Mouse (Mus musculus): ENCODE data around the gene Gabbr2. TPM values are rescaled to one million over a fixed set of nuclear protein-coding genes. Genes with fewer than 3 reads are reported as not detected.
A peak's percentile ranks its signal among the peaks of the same experiment; 100 is the strongest.

Gabbr2 gene
- polyA plus RNA-seq, 1 experiment from 2014 or later, result 0.54 TPM

DNA sequence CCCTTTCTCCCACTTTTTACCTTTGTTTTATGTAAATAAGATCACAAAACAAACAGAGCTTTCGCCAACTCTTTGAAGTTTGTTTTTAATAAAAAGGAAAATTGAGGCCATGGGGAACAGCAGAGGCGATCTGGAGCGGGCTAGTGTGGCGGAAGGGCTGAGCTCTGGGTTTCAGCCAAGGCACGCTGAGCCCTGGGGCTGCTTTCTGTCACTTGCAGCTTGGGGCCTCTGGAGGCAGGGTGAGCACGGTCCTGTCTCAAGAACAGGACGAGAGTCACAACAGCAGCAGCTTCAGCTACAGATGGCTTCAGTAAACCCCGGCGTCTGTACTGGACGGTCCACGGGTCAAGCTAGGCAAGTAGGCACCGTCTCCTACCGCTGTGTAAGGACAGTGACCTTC is 132.8 kb downstream of the Gabbr2 start:
- 38% methylated on average over 13 of the region's 13 CpGs for WGBS

DNA sequence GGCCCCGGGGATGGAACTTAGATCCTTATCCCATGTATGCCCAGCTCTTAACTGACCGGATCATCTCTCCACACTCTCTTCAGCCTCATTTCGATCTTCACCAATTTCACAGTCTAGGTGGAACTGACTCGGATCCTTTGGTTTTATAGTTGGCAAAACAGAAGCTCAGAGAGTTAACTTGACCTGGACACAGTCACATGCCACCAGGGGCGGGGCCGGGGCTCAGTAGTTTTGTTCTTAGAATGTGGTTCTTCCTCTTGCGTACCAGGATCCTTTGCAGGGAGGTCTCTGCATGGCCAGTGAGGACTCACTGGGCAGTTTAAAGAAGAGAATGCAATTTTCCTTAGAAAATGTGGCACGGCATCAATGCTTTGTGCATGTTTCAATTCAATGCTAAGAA is 135.5 kb downstream of the Gabbr2 start:
- ATAC-seq (ENCODE audit: low FRiP score) (no peak), DNase-seq (ENCODE audit: low spot score) (no peak)
- H3K27ac ChIP-seq (ENCODE audit: low read depth, low read length), result no peak overlapping the region

More for the DNA sequence above, 132.8 kb downstream of the Gabbr2 start:
- Histone ChIP-seq H3K4me1 (replicated peaks; ENCODE audit: control insufficient read depth, insufficient read depth, low read length) (no peaks in the 10 kb centered on the region), H3K36me3 (ENCODE audit: control insufficient read depth, insufficient read depth, low read length) (no peaks in the 10 kb centered on the region), H3K9ac (ENCODE audit: low read depth, low read length) (no peak overlapping the region), H3K27ac (ENCODE audit: low read depth, low read length) (no peak overlapping the region), H3K27me3 (ENCODE audit: control insufficient read depth, insufficient read depth, low read length) (no peaks in the 10 kb centered on the region), H3K4me2 (replicated peaks; ENCODE audit: low read depth, low read length) (no peak overlapping the region; the same call in 1 of the 2 replicates), H3K9me3 (ENCODE audit: control insufficient read depth, low read length) (no peaks in the 10 kb centered on the region), H3K4me3 (ENCODE audit: low read depth, low read length) (no peak overlapping the region)
- 0 out of 2 replicates have a peak, but pooled peaks have one; percentile 25 for ATAC-seq (ENCODE audit: low FRiP score)
- peak; percentile 44 for DNase-seq (ENCODE audit: low spot score)

DNA sequence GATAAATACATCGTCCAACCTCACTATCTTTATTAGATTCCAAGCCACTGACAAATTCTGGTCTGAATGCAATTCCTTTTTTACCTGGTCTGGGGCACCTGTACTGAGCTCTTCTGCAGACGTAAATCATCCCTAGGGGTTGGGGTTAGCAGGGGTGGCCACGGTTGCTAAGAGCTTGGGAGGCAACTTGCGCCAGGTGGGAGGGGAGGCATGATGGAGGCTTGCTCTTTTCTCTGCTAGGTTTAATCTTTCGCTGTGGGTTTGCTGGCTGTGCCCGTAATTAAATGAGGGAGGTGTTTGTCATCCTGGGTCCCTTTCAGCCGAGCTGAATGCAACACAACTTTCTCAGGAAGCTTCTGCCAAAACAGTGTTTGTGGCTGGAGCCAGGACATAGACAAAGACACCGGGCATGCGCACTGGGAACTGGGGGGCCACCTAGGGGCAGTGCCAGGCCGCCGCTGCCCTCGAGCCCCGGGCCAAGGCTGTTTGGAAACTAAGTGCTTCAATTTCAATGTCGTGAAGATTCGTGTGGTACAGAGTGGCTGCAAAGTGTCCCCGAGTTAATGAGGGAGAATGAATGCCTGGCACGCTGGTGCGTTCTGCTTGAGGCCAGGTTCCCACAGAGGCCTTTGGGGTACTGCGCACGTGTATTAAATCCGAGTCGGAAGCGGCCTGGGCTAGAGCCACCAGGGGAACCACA is 136.8 kb downstream of the Gabbr2 start:
- no peak overlapping the region for H3K9ac ChIP-seq (ENCODE audit: low read depth, low read length)
- H3K4me2 ChIP-seq (replicated peaks; ENCODE audit: low read depth, low read length), result no peak overlapping the region
- WGBS, result 71% methylated on average over 23 of the region's 23 CpGs
- DNase-seq (ENCODE audit: low spot score), result no peak
- no peaks in the 10 kb centered on the region for H3K9me3 ChIP-seq (ENCODE audit: control insufficient read depth, low read length)
- ATAC-seq (ENCODE audit: low FRiP score), result no peak
- no peaks in the 10 kb centered on the region for H3K36me3 ChIP-seq (ENCODE audit: control insufficient read depth, insufficient read depth, low read length)
- H3K27ac ChIP-seq (ENCODE audit: low read depth, low read length), result no peak overlapping the region
- no peaks in the 10 kb centered on the region for H3K4me1 ChIP-seq (replicated peaks; ENCODE audit: control insufficient read depth, insufficient read depth, low read length)
- H3K4me3 ChIP-seq (ENCODE audit: low read depth, low read length), result no peak overlapping the region
- H3K27me3 ChIP-seq (ENCODE audit: control insufficient read depth, insufficient read depth, low read length), result no peaks in the 10 kb centered on the region

More for the DNA sequence above, 135.5 kb downstream of the Gabbr2 start:
- Histone ChIP-seq H3K36me3 (ENCODE audit: control insufficient read depth, insufficient read depth, low read length) (no peaks in the 10 kb centered on the region), H3K4me1 (replicated peaks; ENCODE audit: control insufficient read depth, insufficient read depth, low read length) (no peaks in the 10 kb centered on the region), H3K4me2 (replicated peaks; ENCODE audit: low read depth, low read length) (no peak overlapping the region), H3K9ac (ENCODE audit: low read depth, low read length) (no peak overlapping the region), H3K4me3 (ENCODE audit: low read depth, low read length) (no peak overlapping the region), H3K27me3 (ENCODE audit: control insufficient read depth, insufficient read depth, low read length) (no peaks in the 10 kb centered on the region), H3K9me3 (ENCODE audit: control insufficient read depth, low read length) (no peaks in the 10 kb centered on the region)
- WGBS, result 90% methylated on average over 8 of the region's 8 CpGs

DNA sequence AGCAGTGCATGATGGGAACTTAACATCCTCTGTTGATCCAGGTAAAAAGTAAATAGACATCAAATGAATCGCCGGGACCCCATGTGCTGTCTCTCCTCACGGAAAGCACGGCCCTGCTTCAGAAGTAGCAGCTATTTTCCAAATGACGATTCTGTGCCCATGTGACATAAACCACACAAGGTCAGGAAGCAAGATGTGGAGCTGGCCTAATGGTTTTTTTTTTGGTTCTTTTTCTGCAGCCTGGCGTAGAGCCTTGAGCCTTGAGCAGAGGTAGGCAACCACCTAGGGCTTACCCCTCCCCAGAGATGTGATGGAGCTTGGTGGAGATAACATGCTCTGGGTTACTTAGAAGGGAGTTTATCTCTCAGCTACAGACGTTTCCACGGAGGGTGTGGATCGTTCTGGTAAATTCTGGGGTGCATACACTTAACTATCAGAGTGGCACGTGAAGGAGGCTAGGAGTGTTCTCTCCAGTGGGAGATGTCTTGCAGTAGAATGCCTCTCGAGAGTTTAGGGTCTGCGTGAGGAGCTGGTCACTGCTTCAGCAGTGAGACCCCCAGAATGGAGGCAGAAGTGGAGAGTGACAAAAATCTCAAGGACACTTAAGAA is 137.7 kb downstream of the Gabbr2 start:
- Histone ChIP-seq H3K27me3 (ENCODE audit: control insufficient read depth, insufficient read depth, low read length) (no peaks in the 10 kb centered on the region), H3K27ac (ENCODE audit: low read depth, low read length) (no peak overlapping the region), H3K9ac (ENCODE audit: low read depth, low read length) (no peak overlapping the region), H3K9me3 (ENCODE audit: control insufficient read depth, low read length) (no peaks in the 10 kb centered on the region), H3K4me3 (ENCODE audit: low read depth, low read length) (no peak overlapping the region), H3K4me1 (replicated peaks; ENCODE audit: control insufficient read depth, insufficient read depth, low read length) (no peaks in the 10 kb centered on the region), H3K36me3 (ENCODE audit: control insufficient read depth, insufficient read depth, low read length) (no peaks in the 10 kb centered on the region), H3K4me2 (replicated peaks; ENCODE audit: low read depth, low read length) (no peak overlapping the region)
- DNase-seq (ENCODE audit: low spot score), result no peak
- ATAC-seq (ENCODE audit: low FRiP score), result no peak
- 87% methylated on average over 12 of the region's 12 CpGs for WGBS

DNA sequence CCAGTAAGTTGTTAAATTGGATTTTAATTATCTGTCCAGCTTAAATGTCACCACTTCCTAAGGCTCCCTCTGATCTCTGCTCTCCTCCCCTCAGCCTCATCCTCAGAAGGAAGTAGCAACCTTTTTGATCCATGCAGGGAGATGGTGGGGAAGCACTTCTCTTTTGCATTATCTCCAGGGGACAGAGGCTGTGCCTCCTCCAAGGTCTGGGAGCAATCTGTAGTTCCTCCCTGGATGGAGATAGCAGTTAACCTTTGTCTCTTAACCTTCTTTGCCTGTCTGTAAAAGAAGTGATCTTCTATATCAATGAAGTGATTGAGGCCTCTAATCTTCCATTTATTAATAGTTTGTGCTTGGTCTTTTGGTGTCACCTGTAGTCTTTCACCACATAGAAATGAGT is 143.9 kb downstream of the Gabbr2 start:
- no peak overlapping the region for H3K9ac ChIP-seq (ENCODE audit: low read depth, low read length)
- no peaks in the 10 kb centered on the region for H3K27me3 ChIP-seq (ENCODE audit: control insufficient read depth, insufficient read depth, low read length)
- no peak overlapping the region for H3K4me2 ChIP-seq (replicated peaks; ENCODE audit: low read depth, low read length)
- H3K4me3 ChIP-seq (ENCODE audit: low read depth, low read length), result no peak overlapping the region
- DNase-seq (ENCODE audit: low spot score), result no peak
- H3K9me3 ChIP-seq (ENCODE audit: control insufficient read depth, low read length), result no peaks in the 10 kb centered on the region
- no peaks in the 10 kb centered on the region for H3K36me3 ChIP-seq (ENCODE audit: control insufficient read depth, insufficient read depth, low read length)
- H3K4me1 ChIP-seq (replicated peaks; ENCODE audit: control insufficient read depth, insufficient read depth, low read length), result no peaks in the 10 kb centered on the region
- no peak overlapping the region for H3K27ac ChIP-seq (ENCODE audit: low read depth, low read length)
- ATAC-seq (ENCODE audit: low FRiP score), result no peak

DNA sequence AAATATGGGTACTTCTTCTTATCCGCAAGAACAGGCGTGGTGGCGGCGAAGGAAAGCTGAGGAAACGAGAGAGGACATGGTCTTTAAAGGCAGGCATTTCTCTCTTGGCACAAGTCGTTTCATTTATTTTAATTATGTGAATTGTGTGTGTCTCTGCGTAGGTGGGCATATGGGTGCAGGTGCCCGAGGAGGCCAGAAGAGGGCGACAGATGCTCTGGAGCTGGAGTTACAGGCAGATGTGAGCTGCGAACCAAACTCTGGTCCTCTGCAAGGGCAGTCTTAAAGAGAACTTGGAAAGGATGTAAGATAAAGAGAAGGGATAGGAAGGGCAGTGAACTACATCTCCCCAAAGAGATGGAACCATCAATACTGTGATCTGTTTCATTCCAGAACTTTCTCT is 145.3 kb downstream of the Gabbr2 start:
- 95% methylated on average over 10 of the region's 10 CpGs for WGBS

DNA sequence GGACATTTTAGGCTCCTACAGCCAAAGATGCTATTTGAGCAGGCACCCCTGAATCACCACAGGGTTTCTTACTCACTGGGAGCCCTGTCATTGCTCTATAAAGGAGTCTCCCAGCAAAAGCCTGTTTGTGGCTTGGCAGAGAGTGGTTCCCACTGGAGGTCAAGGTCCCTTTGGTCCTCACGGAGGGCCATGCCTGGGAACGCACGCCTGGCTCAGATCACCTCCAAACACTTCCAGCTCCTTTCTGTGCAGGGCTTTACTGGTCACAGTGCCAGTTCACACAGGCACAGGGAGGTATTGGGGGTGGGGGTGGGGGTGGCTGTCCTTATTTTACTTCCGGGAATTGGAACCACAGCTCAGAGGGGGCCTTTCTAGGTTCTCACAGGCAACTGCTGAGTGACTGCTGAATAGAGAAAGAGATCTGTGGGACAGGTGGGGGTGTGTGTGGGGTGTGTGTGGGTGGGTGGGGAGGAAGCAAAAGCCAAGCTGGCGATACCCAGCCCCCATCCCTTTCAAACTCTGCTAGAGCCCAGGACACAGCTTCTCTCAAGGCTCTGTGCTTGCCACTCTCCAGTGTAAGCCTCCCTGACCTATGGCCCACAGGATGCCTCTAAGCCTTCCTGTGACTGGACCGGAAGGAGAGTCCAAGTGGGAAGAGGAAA is 146.6 kb downstream of the Gabbr2 start:
- no peak overlapping the region for H3K4me2 ChIP-seq (replicated peaks; ENCODE audit: low read depth, low read length)
- DNase-seq (ENCODE audit: low spot score) (no peak), ATAC-seq (ENCODE audit: low FRiP score) (no peak)
- H3K27me3 ChIP-seq (ENCODE audit: control insufficient read depth, insufficient read depth, low read length), result no peaks in the 10 kb centered on the region
- H3K9me3 ChIP-seq (ENCODE audit: control insufficient read depth, low read length), result no peaks in the 10 kb centered on the region
- no peak overlapping the region for H3K4me3 ChIP-seq (ENCODE audit: low read depth, low read length)
- no peaks in the 10 kb centered on the region for H3K36me3 ChIP-seq (ENCODE audit: control insufficient read depth, insufficient read depth, low read length)
- no peak overlapping the region for H3K9ac ChIP-seq (ENCODE audit: low read depth, low read length)
- 67% methylated on average over 6 of the region's 6 CpGs for WGBS
- H3K4me1 ChIP-seq (replicated peaks; ENCODE audit: control insufficient read depth, insufficient read depth, low read length), result no peaks in the 10 kb centered on the region
- no peak overlapping the region for H3K27ac ChIP-seq (ENCODE audit: low read depth, low read length)

More for the DNA sequence above, 145.3 kb downstream of the Gabbr2 start:
- no peaks in the 10 kb centered on the region for H3K27me3 ChIP-seq (ENCODE audit: control insufficient read depth, insufficient read depth, low read length)
- H3K9me3 ChIP-seq (ENCODE audit: control insufficient read depth, low read length), result no peaks in the 10 kb centered on the region
- no peak overlapping the region for H3K27ac ChIP-seq (ENCODE audit: low read depth, low read length)
- DNase-seq (ENCODE audit: low spot score) (no peak), ATAC-seq (ENCODE audit: low FRiP score) (no peak)
- H3K4me3 ChIP-seq (ENCODE audit: low read depth, low read length), result no peak overlapping the region
- no peaks in the 10 kb centered on the region for H3K36me3 ChIP-seq (ENCODE audit: control insufficient read depth, insufficient read depth, low read length)
- no peaks in the 10 kb centered on the region for H3K4me1 ChIP-seq (replicated peaks; ENCODE audit: control insufficient read depth, insufficient read depth, low read length)
- no peak overlapping the region for H3K4me2 ChIP-seq (replicated peaks; ENCODE audit: low read depth, low read length)
- no peak overlapping the region for H3K9ac ChIP-seq (ENCODE audit: low read depth, low read length)

DNA sequence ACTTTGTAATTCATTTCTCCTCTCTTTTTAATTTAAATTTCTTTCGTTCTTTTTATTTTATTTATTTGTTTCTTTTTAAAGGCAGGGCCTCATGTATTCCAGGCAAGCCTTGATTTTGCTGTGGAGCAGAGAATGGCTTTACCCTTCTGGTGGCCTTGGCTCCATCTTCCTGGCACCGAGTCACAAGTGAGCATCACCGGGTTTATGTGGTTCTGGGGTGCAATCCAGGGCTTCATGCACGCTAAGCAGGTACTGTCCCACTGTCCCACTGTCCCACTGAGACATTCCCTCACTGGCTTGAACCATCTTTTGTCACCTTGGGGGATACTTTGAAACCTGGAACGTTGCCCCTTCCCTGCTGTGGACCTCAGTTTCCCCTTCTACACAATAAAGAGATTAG is 147.1 kb downstream of the Gabbr2 start:
- H3K9ac ChIP-seq (ENCODE audit: low read depth, low read length), result no peak overlapping the region
- no peak overlapping the region for H3K4me2 ChIP-seq (replicated peaks; ENCODE audit: low read depth, low read length)
- no peaks in the 10 kb centered on the region for H3K27me3 ChIP-seq (ENCODE audit: control insufficient read depth, insufficient read depth, low read length)
- no peaks in the 10 kb centered on the region for H3K36me3 ChIP-seq (ENCODE audit: control insufficient read depth, insufficient read depth, low read length)
- no peaks in the 10 kb centered on the region for H3K9me3 ChIP-seq (ENCODE audit: control insufficient read depth, low read length)
- 79% methylated on average over 5 of the region's 5 CpGs for WGBS
- no peaks in the 10 kb centered on the region for H3K4me1 ChIP-seq (replicated peaks; ENCODE audit: control insufficient read depth, insufficient read depth, low read length)
- no peak overlapping the region for H3K27ac ChIP-seq (ENCODE audit: low read depth, low read length)
- DNase-seq (ENCODE audit: low spot score), result no peak
- no peak overlapping the region for H3K4me3 ChIP-seq (ENCODE audit: low read depth, low read length)
- ATAC-seq (ENCODE audit: low FRiP score), result no peak

DNA sequence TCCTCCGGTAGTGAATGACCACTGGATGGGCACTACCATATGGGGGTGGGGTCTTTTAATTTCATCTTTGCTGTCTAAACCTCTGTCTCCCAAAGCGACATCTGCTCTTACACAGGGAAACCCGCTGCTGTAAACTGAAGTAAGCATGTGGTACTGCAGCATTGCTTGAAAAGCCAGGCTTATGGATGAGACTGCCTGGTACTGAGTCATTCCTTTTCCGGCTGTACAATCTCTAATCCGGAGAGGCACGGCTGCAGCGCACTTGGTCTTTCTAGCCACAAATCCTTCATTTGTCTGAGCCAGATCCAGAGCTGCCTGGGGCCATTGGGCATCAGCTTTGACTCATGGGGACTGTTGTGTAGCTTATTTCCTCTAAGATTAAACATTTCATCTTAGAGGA is 149.1 kb downstream of the Gabbr2 start:
- Histone ChIP-seq H3K36me3 (ENCODE audit: control insufficient read depth, insufficient read depth, low read length) (no peaks in the 10 kb centered on the region), H3K9ac (ENCODE audit: low read depth, low read length) (no peak overlapping the region), H3K4me3 (ENCODE audit: low read depth, low read length) (no peak overlapping the region), H3K27ac (ENCODE audit: low read depth, low read length) (no peak overlapping the region), H3K4me2 (replicated peaks; ENCODE audit: low read depth, low read length) (no peak overlapping the region), H3K27me3 (ENCODE audit: control insufficient read depth, insufficient read depth, low read length) (no peaks in the 10 kb centered on the region), H3K9me3 (ENCODE audit: control insufficient read depth, low read length) (no peaks in the 10 kb centered on the region), H3K4me1 (replicated peaks; ENCODE audit: control insufficient read depth, insufficient read depth, low read length) (no peaks in the 10 kb centered on the region)
- 94% methylated on average over 7 of the region's 7 CpGs for WGBS
- DNase-seq (ENCODE audit: low spot score) (no peak), ATAC-seq (ENCODE audit: low FRiP score) (no peak)

All from hindbrain, embryonic 11.5 days (tissue).